Mouse (Mus musculus) liver, embryonic 15.5 days (tissue): ENCODE data around the gene Sumo2. TPM values are rescaled to one million over a fixed set of nuclear protein-coding genes. Genes with fewer than 3 reads are reported as not detected.
"Not testable (repeated sequence)": the region's sequence is repeated elsewhere in the genome, so short reads cannot be mapped to it uniquely, and the experiment has no call there.

Experiments
- ATAC-seq: fragments of 200-750 bp; cut with Nextera tagmentation; 2 replicates; pipeline ENCODE4 v1.8.0; 2017; ENCODE audit warnings: moderate number of reproducible peaks, mild to moderate bottlenecking, moderate library complexity; ENCODE audit not compliant: insufficient read depth
- H3K27ac ChIP-seq: fragments of 300-500 bp; sonication (generic); replicated peaks from 2 replicates; pipeline ENCODE4 v1.5.1; 2015; ENCODE audit warnings: mild to moderate bottlenecking, inconsistent platforms
- H3K27me3 ChIP-seq: fragments of 300-500 bp; sonication (generic); 2 replicates; pipeline ENCODE4 v1.6.1; 2015; ENCODE audit warnings: mild to moderate bottlenecking, inconsistent platforms
- H3K36me3 ChIP-seq: fragments of 300-500 bp; sonication (generic); replicated peaks from 2 replicates; pipeline ENCODE4 v1.6.1; 2015; ENCODE audit warnings: moderate library complexity, mild to moderate bottlenecking, inconsistent platforms
- H3K4me1 ChIP-seq: fragments of 300-500 bp; sonication (generic); replicated peaks from 2 replicates; pipeline ENCODE4 v1.6.1; 2015; ENCODE audit warnings: inconsistent platforms
- H3K4me2 ChIP-seq: fragments of 300-500 bp; sonication (generic); 2 replicates; pipeline ENCODE4 v1.6.1; 2015; ENCODE audit warnings: moderate library complexity, mild to moderate bottlenecking, inconsistent platforms
- H3K4me3 ChIP-seq: fragments of 300-500 bp; sonication (generic); replicated peaks from 2 replicates; pipeline ENCODE4 v1.5.1; 2015; ENCODE audit warnings: mild to moderate bottlenecking, inconsistent platforms
- H3K9ac ChIP-seq: fragments of 300-500 bp; sonication (generic); 2 replicates; pipeline ENCODE4 v1.6.1; 2015; ENCODE audit warnings: moderate library complexity, mild to moderate bottlenecking, inconsistent platforms
- H3K9me3 ChIP-seq: fragments of 300-500 bp; sonication (generic); replicated peaks from 2 replicates; pipeline ENCODE4 v1.6.1; 2016; ENCODE audit warnings: inconsistent platforms
- WGBS: fragments of 180-500 bp; shearing (Covaris S2); methylation state at CpG from one replicate; pipeline ENCODE4 v1.1.7; 2015; ENCODE audit warnings: mixed read lengths; ENCODE audit not compliant: insufficient replicate concordance; 5-methylcytosine and 5-hydroxymethylcytosine counted together
- polyA plus RNA-seq: library from polyadenylated mRNA; unstranded; fragments of >200 nt; fragmentation: Nextera tagmentation; extraction: Ambion mirVana; gene quantifications from 2 replicates; pipeline ENCODE4 v1.2.1, GENCODE M21; 2015

Sumo2 gene
- polyA plus RNA-seq, 1 experiment from 2014 or later, result 355 TPM

- Histone ChIP-seq H3K9ac (no peak overlapping the region), H3K4me3 (no peak overlapping the region), H3K27me3 (no peaks in the 10 kb centered on the region), H3K27ac (peak overlapping the region; percentile 89), H3K4me2 (peak overlapping the region; percentile 32), H3K4me1 (peaks cover 85% of the 10 kb centered on the region), H3K36me3 (peaks cover 20% of the 10 kb centered on the region), H3K9me3 (no peaks in the 10 kb centered on the region)
- 34% methylated on average over 2 of the region's 2 CpGs for WGBS
- no peak for ATAC-seq
Measured at GRCm38 (mm10) chr11:115508061-115508460, 28.0 kb downstream of the Sumo2 start.

- H3K27me3 ChIP-seq, result no peaks in the 10 kb centered on the region
- H3K36me3 ChIP-seq, result peaks cover 34% of the 10 kb centered on the region
- 17% methylated on average over 3 of the region's 3 CpGs for WGBS
- H3K4me3 ChIP-seq, result peak overlapping the region; percentile 34
- peak overlapping the region; percentile 57 for H3K9ac ChIP-seq
- H3K27ac ChIP-seq, result peak overlapping the region; percentile 89
- peaks cover 70% of the 10 kb centered on the region for H3K4me1 ChIP-seq
- H3K9me3 ChIP-seq, result no peaks in the 10 kb centered on the region
- H3K4me2 ChIP-seq, result peak overlapping the region; percentile 72
- ATAC-seq, result peak; percentile 74
Measured at GRCm38 (mm10) chr11:115506586-115506985, 29.5 kb downstream of the Sumo2 start.

GRCm38 (mm10) chr11:115502636-115503035 lies 33.4 kb downstream of the Sumo2 start:
- no peak for ATAC-seq
- no peak overlapping the region for H3K4me2 ChIP-seq
- peaks cover 31% of the 10 kb centered on the region for H3K4me1 ChIP-seq
- H3K9me3 ChIP-seq, result no peaks in the 10 kb centered on the region
- H3K9ac ChIP-seq, result no peak overlapping the region
- H3K27ac ChIP-seq, result no peak overlapping the region
- no peaks in the 10 kb centered on the region for H3K27me3 ChIP-seq
- H3K4me3 ChIP-seq, result no peak overlapping the region
- H3K36me3 ChIP-seq, result peaks cover 71% of the 10 kb centered on the region
- WGBS, result 90% methylated on average over 6 of the region's 6 CpGs

GRCm38 (mm10) chr11:115496559-115496958 lies 39.5 kb downstream of the Sumo2 start:
- H3K36me3 ChIP-seq, result peaks cover 47% of the 10 kb centered on the region
- peaks cover 14% of the 10 kb centered on the region for H3K4me1 ChIP-seq
- H3K4me3 ChIP-seq, H3K27me3 ChIP-seq, H3K4me2 ChIP-seq, H3K9ac ChIP-seq, H3K9me3 ChIP-seq, ATAC-seq, H3K27ac ChIP-seq: not testable (repeated sequence)
- WGBS, result 84% methylated on average over 9 of the region's 9 CpGs

GRCm38 (mm10) chr11:115492387-115492786 lies 43.7 kb downstream of the Sumo2 start:
- ATAC-seq, result no peak
- 23% methylated on average over 6 of the region's 6 CpGs for WGBS

GRCm38 (mm10) chr11:115491356-115492083 lies 44.6 kb downstream of the Sumo2 start, which contains the start of gene Nt5c:
TSS of gene Nt5c (minus strand) at chr11:115491862.
- ATAC-seq, result peak; percentile 94
- Histone ChIP-seq H3K4me3 (peak within 1 kb of the TSS; percentile 85), H3K4me1 (peaks cover 28% of the 10 kb centered on the region), H3K9ac (peak within 1 kb of the TSS; percentile 74), H3K4me2 (peak within 1 kb of the TSS; percentile 97), H3K36me3 (peaks cover 19% of the 10 kb centered on the region), H3K27ac (peak within 1 kb of the TSS; percentile 87), H3K9me3 (no peaks in the 10 kb centered on the region), H3K27me3 (no peaks in the 10 kb centered on the region)
- under 1% methylated on average over 43 of the region's 43 CpGs for WGBS

More at GRCm38 (mm10) chr11:115492387-115492786, 43.7 kb downstream of the Sumo2 start:
- peak overlapping the region; percentile 74 for H3K9ac ChIP-seq
- no peaks in the 10 kb centered on the region for H3K27me3 ChIP-seq
- H3K4me2 ChIP-seq, result peak overlapping the region; percentile 97
- peaks cover 26% of the 10 kb centered on the region for H3K36me3 ChIP-seq
- H3K9me3 ChIP-seq, result no peaks in the 10 kb centered on the region
- peak overlapping the region; percentile 85 for H3K4me3 ChIP-seq
- H3K27ac ChIP-seq, result peak overlapping the region; percentile 87
- H3K4me1 ChIP-seq, result peaks cover 28% of the 10 kb centered on the region

- Histone ChIP-seq H3K9me3 (no peaks in the 10 kb centered on the region), H3K4me2 (peak overlapping the region; percentile 97), H3K4me1 (peaks cover 28% of the 10 kb centered on the region), H3K4me3 (peak overlapping the region; percentile 85), H3K27me3 (no peaks in the 10 kb centered on the region), H3K9ac (peak overlapping the region; percentile 74), H3K36me3 (peaks cover 19% of the 10 kb centered on the region), H3K27ac (peak overlapping the region; percentile 87; the same call in 1 of the 2 replicates)
- no peak for ATAC-seq
- WGBS, result 25% methylated on average over 25 of the region's 25 CpGs
Measured at GRCm38 (mm10) chr11:115490441-115491355, 45.4 kb downstream of the Sumo2 start.

- H3K36me3 ChIP-seq, result peaks cover 19% of the 10 kb centered on the region
- no peak overlapping the region for H3K9ac ChIP-seq
- H3K4me3 ChIP-seq, result no peak overlapping the region
- no peaks in the 10 kb centered on the region for H3K27me3 ChIP-seq
- ATAC-seq, result no peak
- H3K4me2 ChIP-seq, result no peak overlapping the region
- WGBS, result 85% methylated on average over 19 of the region's 19 CpGs
- H3K27ac ChIP-seq, result no peak overlapping the region
- no peaks in the 10 kb centered on the region for H3K9me3 ChIP-seq
- H3K4me1 ChIP-seq, result peaks cover 30% of the 10 kb centered on the region
Measured at GRCm38 (mm10) chr11:115488551-115489104, 47.4 kb downstream of the Sumo2 start.

GRCm38 (mm10) chr11:115485155-115485554 lies 50.9 kb downstream of the Sumo2 start:
- H3K4me2 ChIP-seq, result no peak overlapping the region
- no peak overlapping the region for H3K9ac ChIP-seq
- ATAC-seq, result no peak
- H3K27me3 ChIP-seq, result no peaks in the 10 kb centered on the region
- H3K4me3 ChIP-seq, result no peak overlapping the region
- H3K4me1 ChIP-seq, result peaks cover 5% of the 10 kb centered on the region
- H3K9me3 ChIP-seq, result no peaks in the 10 kb centered on the region
- WGBS, result 80% methylated on average over 12 of the region's 12 CpGs
- peaks cover 16% of the 10 kb centered on the region for H3K36me3 ChIP-seq
- H3K27ac ChIP-seq, result no peak overlapping the region

GRCm38 (mm10) chr11:115483726-115484125 lies 52.4 kb downstream of the Sumo2 start:
- Histone ChIP-seq H3K9me3 (no peaks in the 10 kb centered on the region), H3K4me2 (no peak overlapping the region), H3K4me1 (0 out of 2 replicates have a peak, but pooled peaks cover 6% of the 10 kb centered on the region), H3K9ac (no peak overlapping the region), H3K36me3 (peaks cover 5% of the 10 kb centered on the region), H3K4me3 (no peak overlapping the region), H3K27me3 (no peaks in the 10 kb centered on the region), H3K27ac (no peak overlapping the region)
- WGBS, result 19% methylated on average over 6 of the region's 6 CpGs
- ATAC-seq, result no peak
